Mouse (Mus musculus) neural tube, embryonic 13.5 days (tissue): ENCODE data around the gene Taf6. TPM values are rescaled to one million over a fixed set of nuclear protein-coding genes. Genes with fewer than 3 reads are reported as not detected.

ENCODE experiments used
- ATAC-seq: fragments of 200-750 bp; cut with Nextera tagmentation; 2 replicates; pipeline ENCODE4 v1.8.0; 2017; ENCODE audit warnings: low read depth, mild to moderate bottlenecking, moderate TSS enrichment, moderate library complexity
- H3K27ac ChIP-seq: fragments of 300-500 bp; sonication (generic); replicated peaks from 2 replicates; pipeline ENCODE4 v1.5.1; 2015; ENCODE audit warnings: moderate library complexity, mild to moderate bottlenecking, inconsistent platforms
- H3K27me3 ChIP-seq: fragments of 300-500 bp; sonication (generic); 2 replicates; pipeline ENCODE4 v1.6.1; 2015; ENCODE audit warnings: mild to moderate bottlenecking, inconsistent platforms
- H3K36me3 ChIP-seq: fragments of 300-500 bp; sonication (generic); 2 replicates; pipeline ENCODE4 v1.6.1; 2015; ENCODE audit warnings: mild to moderate bottlenecking, inconsistent platforms
- H3K4me1 ChIP-seq: fragments of 300-500 bp; sonication (generic); replicated peaks from 2 replicates; pipeline ENCODE4 v1.6.1; 2015; ENCODE audit warnings: inconsistent platforms
- H3K4me2 ChIP-seq: fragments of 300-500 bp; sonication (generic); 2 replicates; pipeline ENCODE4 v1.6.1; 2015; ENCODE audit warnings: inconsistent platforms, mild to moderate bottlenecking, moderate library complexity
- H3K4me3 ChIP-seq: fragments of 300-500 bp; sonication (generic); 2 replicates; pipeline ENCODE4 v1.5.1; 2015; ENCODE audit warnings: mild to moderate bottlenecking, inconsistent platforms
- H3K9ac ChIP-seq: fragments of 300-500 bp; sonication (generic); 2 replicates; pipeline ENCODE4 v1.6.1; 2015; ENCODE audit warnings: moderate library complexity, mild to moderate bottlenecking, inconsistent platforms
- H3K9me3 ChIP-seq: fragments of 300-500 bp; sonication (generic); 2 replicates; pipeline ENCODE4 v1.6.1; 2016; ENCODE audit warnings: inconsistent platforms
- WGBS: fragments of 180-500 bp; shearing (Covaris S2); methylation state at CpG from one replicate; pipeline ENCODE4 v1.1.7; 2015; 5-methylcytosine and 5-hydroxymethylcytosine counted together
- polyA plus RNA-seq: library from polyadenylated mRNA; unstranded; fragments of >200 nt; fragmentation: Nextera tagmentation; extraction: Ambion mirVana; gene quantifications from 2 replicates; pipeline ENCODE4 v1.2.1, GENCODE M21; 2015

Gene Taf6
- polyA plus RNA-seq, 1 experiment from 2014 or later, result 81.7 TPM

- ATAC-seq, result no peak
- no peaks in the 10 kb centered on the region for H3K36me3 ChIP-seq
- no peak overlapping the region for H3K9ac ChIP-seq
- WGBS, result 95% methylated on average over 1 of the region's 1 CpGs
- H3K27me3 ChIP-seq, result no peaks in the 10 kb centered on the region
- no peak overlapping the region for H3K4me2 ChIP-seq
- H3K4me1 ChIP-seq, result no peaks in the 10 kb centered on the region
- no peak overlapping the region for H3K27ac ChIP-seq
- no peak overlapping the region for H3K4me3 ChIP-seq
- H3K9me3 ChIP-seq, result peaks cover 13% of the 10 kb centered on the region
These were observed 20.0 kb upstream of the Taf6 start for GRCm38 (mm10) chr5:138207253-138207652.

GRCm38 (mm10) chr5:138202086-138202485 lies 14.8 kb upstream of the Taf6 start:
- no peak for ATAC-seq
- H3K4me2 ChIP-seq, result no peak overlapping the region
- 87% methylated on average over 3 of the region's 3 CpGs for WGBS
- H3K36me3 ChIP-seq, result no peaks in the 10 kb centered on the region
- H3K9ac ChIP-seq, result no peak overlapping the region
- H3K27ac ChIP-seq, result no peak overlapping the region
- H3K9me3 ChIP-seq, result peaks cover 8% of the 10 kb centered on the region; the same call in 1 of the 2 replicates
- H3K27me3 ChIP-seq, result no peaks in the 10 kb centered on the region
- no peak overlapping the region for H3K4me3 ChIP-seq
- no peaks in the 10 kb centered on the region for H3K4me1 ChIP-seq

- no peaks in the 10 kb centered on the region for H3K36me3 ChIP-seq
- H3K4me2 ChIP-seq, result no peak overlapping the region
- no peak overlapping the region for H3K9ac ChIP-seq
- peaks cover 13% of the 10 kb centered on the region for H3K4me1 ChIP-seq
- H3K27ac ChIP-seq, result no peak overlapping the region
- H3K9me3 ChIP-seq, result no peaks in the 10 kb centered on the region
- WGBS, result 7% methylated on average over 1 of the region's 1 CpGs
- no peak for ATAC-seq
- no peak overlapping the region for H3K4me3 ChIP-seq
- H3K27me3 ChIP-seq, result no peaks in the 10 kb centered on the region
These were observed 12.3 kb upstream of the Taf6 start for GRCm38 (mm10) chr5:138199576-138199975.

GRCm38 (mm10) chr5:138195463-138195862 lies 8.2 kb upstream of the Taf6 start:
- no peaks in the 10 kb centered on the region for H3K9me3 ChIP-seq
- ATAC-seq, result no peak
- H3K4me1 ChIP-seq, result peaks cover 20% of the 10 kb centered on the region
- peak overlapping the region; percentile 63 for H3K4me3 ChIP-seq
- peak overlapping the region; percentile 82 for H3K4me2 ChIP-seq
- peaks cover 28% of the 10 kb centered on the region for H3K36me3 ChIP-seq
- H3K9ac ChIP-seq, result peak overlapping the region; percentile 89
- H3K27ac ChIP-seq, result peak overlapping the region; percentile 90
- H3K27me3 ChIP-seq, result no peaks in the 10 kb centered on the region
- WGBS, result 75% methylated on average over 7 of the region's 7 CpGs

GRCm38 (mm10) chr5:138194755-138195345 lies 7.6 kb upstream of the Taf6 start:
- Histone ChIP-seq H3K27me3 (no peaks in the 10 kb centered on the region), H3K27ac (peak overlapping the region; percentile 90), H3K4me2 (peak overlapping the region; percentile 82), H3K4me3 (peak overlapping the region; percentile 63), H3K4me1 (peaks cover 20% of the 10 kb centered on the region), H3K9ac (peak overlapping the region; percentile 89), H3K9me3 (no peaks in the 10 kb centered on the region), H3K36me3 (peaks cover 34% of the 10 kb centered on the region)
- under 1% methylated on average over 29 of the region's 29 CpGs for WGBS
- ATAC-seq, result peak; percentile 78

- Histone ChIP-seq H3K9me3 (no peaks in the 10 kb centered on the region), H3K4me1 (peaks cover 21% of the 10 kb centered on the region), H3K27me3 (no peaks in the 10 kb centered on the region), H3K9ac (peak within 1 kb of the TSS; percentile 89), H3K4me3 (peak within 1 kb of the TSS; percentile 63), H3K27ac (peak within 1 kb of the TSS; percentile 90), H3K4me2 (peak within 1 kb of the TSS; percentile 82), H3K36me3 (peaks cover 34% of the 10 kb centered on the region)
- 9% methylated on average over 54 of the region's 54 CpGs for WGBS
- ATAC-seq, result peak; percentile 89
These were observed 6.8 kb upstream of the Taf6 start, which contains the start of gene Mblac1 for GRCm38 (mm10) chr5:138193771-138194727. Gene Mblac1, plus strand, starts transcription at chr5:138194314.

GRCm38 (mm10) chr5:138187661-138188306 lies 533 bp upstream of the Taf6 start:
- H3K27me3 ChIP-seq, result no peaks in the 10 kb centered on the region
- H3K27ac ChIP-seq, result peak overlapping the region; percentile 81
- H3K4me1 ChIP-seq, result peaks cover 24% of the 10 kb centered on the region
- peak overlapping the region; percentile 88 for H3K9ac ChIP-seq
- H3K9me3 ChIP-seq, result no peaks in the 10 kb centered on the region
- ATAC-seq, result peak; percentile 87
- under 1% methylated on average over 10 of the region's 10 CpGs for WGBS
- peak overlapping the region; percentile 80 for H3K4me2 ChIP-seq
- peak overlapping the region; percentile 81 for H3K4me3 ChIP-seq
- H3K36me3 ChIP-seq, result peaks cover 44% of the 10 kb centered on the region

- no peaks in the 10 kb centered on the region for H3K27me3 ChIP-seq
- peak overlapping the region; percentile 81 for H3K4me3 ChIP-seq
- H3K36me3 ChIP-seq, result peaks cover 57% of the 10 kb centered on the region
- peak overlapping the region; percentile 96 for H3K4me2 ChIP-seq
- no peaks in the 10 kb centered on the region for H3K9me3 ChIP-seq
- no peak overlapping the region for H3K9ac ChIP-seq
- 89% methylated on average over 3 of the region's 3 CpGs for WGBS
- no peak overlapping the region for H3K27ac ChIP-seq
- no peak for ATAC-seq
- peaks cover 32% of the 10 kb centered on the region for H3K4me1 ChIP-seq
These were observed 14.0 kb downstream of the Taf6 start for GRCm38 (mm10) chr5:138173217-138173616.

GRCm38 (mm10) chr5:138171695-138172491 lies 15.4 kb downstream of the Taf6 start, which contains the start of the genes Ap4m1 and Mcm7:
Gene Ap4m1, plus strand, starts transcription at chr5:138172002.
Gene Mcm7, minus strand, starts transcription at chr5:138172422.
- Histone ChIP-seq H3K4me1 (peaks cover 32% of the 10 kb centered on the region), H3K9me3 (no peaks in the 10 kb centered on the region), H3K4me3 (peak within 1 kb of the TSS; percentile 81), H3K27me3 (no peaks in the 10 kb centered on the region), H3K4me2 (peak within 1 kb of the TSS; percentile 96), H3K27ac (peak within 1 kb of the TSS; percentile 92), H3K9ac (peak within 1 kb of the TSS; percentile 71), H3K36me3 (peaks cover 57% of the 10 kb centered on the region)
- ATAC-seq, result peak; percentile 95
- under 1% methylated on average over 54 of the region's 54 CpGs for WGBS

GRCm38 (mm10) chr5:138170936-138171561 lies 16.2 kb downstream of the Taf6 start:
- ATAC-seq, result peak; percentile 90
- under 1% methylated on average over 47 of the region's 47 CpGs for WGBS
- H3K4me3 ChIP-seq, result peak overlapping the region; percentile 81
- peak overlapping the region; percentile 71 for H3K9ac ChIP-seq
- H3K36me3 ChIP-seq, result peaks cover 58% of the 10 kb centered on the region
- H3K9me3 ChIP-seq, result no peaks in the 10 kb centered on the region
- peak overlapping the region; percentile 92 for H3K27ac ChIP-seq
- no peaks in the 10 kb centered on the region for H3K27me3 ChIP-seq
- H3K4me1 ChIP-seq, result peaks cover 35% of the 10 kb centered on the region
- H3K4me2 ChIP-seq, result peak overlapping the region; percentile 96

GRCm38 (mm10) chr5:138165594-138165993 lies 21.7 kb downstream of the Taf6 start:
- Histone ChIP-seq H3K9ac (0 out of 2 replicates have a peak overlapping the region, but pooled peaks have one; percentile 12), H3K36me3 (peaks cover 77% of the 10 kb centered on the region), H3K4me1 (peaks cover 30% of the 10 kb centered on the region), H3K4me2 (no peak overlapping the region), H3K9me3 (no peaks in the 10 kb centered on the region), H3K27me3 (no peaks in the 10 kb centered on the region), H3K27ac (no peak overlapping the region), H3K4me3 (no peak overlapping the region)
- 69% methylated on average over 8 of the region's 8 CpGs for WGBS
- ATAC-seq, result no peak
